ENCODE assay signal across 17 mouse cellular contexts in the genomic region with DNA sequence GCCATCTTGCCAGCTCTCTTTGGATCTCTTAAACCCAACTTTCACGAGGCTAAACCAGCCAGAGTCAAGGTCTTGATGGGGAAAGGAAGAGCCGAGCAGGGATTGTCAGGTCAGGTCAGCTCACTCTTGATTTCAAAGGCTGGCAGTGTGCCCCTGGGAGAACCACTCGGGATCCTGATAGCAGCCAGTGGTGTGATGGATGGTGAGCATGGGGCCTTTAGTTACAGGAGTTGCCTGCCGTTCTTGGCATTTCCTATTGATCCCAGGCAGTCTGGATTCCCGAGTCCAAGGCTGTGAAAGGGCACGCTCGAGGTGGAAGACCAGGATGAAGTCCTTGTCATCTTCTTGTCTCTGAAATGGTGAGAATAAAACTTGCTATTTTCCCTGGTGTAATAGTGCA. TPM values are rescaled to one million over a fixed set of nuclear protein-coding genes. Genes with fewer than 3 reads are reported as not detected.
A peak's percentile ranks its signal among the peaks of the same experiment; 100 is the strongest.
DNase-seq lines count a peak whose midpoint lies in the region; ATAC-seq and TF ChIP-seq lines count a peak whose summit lies in the region.
"Had no signal": no experiment of that assay in that cellular context is flagged by ENCODE, and none has a peak within 500 bp of the region (broad histone marks: within the 10 kb centered on the region; RNA-seq: fewer than 3 reads in every experiment).

No protein-coding gene starts in this region.

- DNase-seq in gastrocnemius, adult 2 months = peak; percentile 73
- no peak for DNase-seq in gastrocnemius, adult 18-20 months (ENCODE audit: low spot score)
- peak; percentile 45 to 61 for DNase-seq in kidney, postnatal 25 days
- DNase-seq in CH12.LX (ENCODE audit: extremely low read depth) = no peak
- peak; percentile 65 to 72 for DNase-seq in adrenal gland, postnatal 36 days
- DNase-seq: cerebellum, postnatal 14 days; embryo, embryonic 11 days; kidney, adult 18-20 months; liver; liver, postnatal 0 days; midbrain, embryonic 14.5 days; right cerebral cortex, postnatal 14 days; thymus, postnatal 25 days had no signal

- dilution Hi-C loops in CH12.LX (cut with MboI; ENCODE audit: extremely low pct_ligation_motif_present, extremely low pct_unique_long_range_greater_than_20kb, low sequenced_read_pairs) = no loop called here

- no peak for TF ChIP-seq CTCF in gastrocnemius, adult 2 months (IDR thresholded peaks at IDR 0.05)
- TF ChIP-seq CTCF in CH12.LX (conservative IDR thresholded peaks at IDR 0.05 in 1 of 2, IDR thresholded peaks at IDR 0.05 in 1 of 2; ENCODE audit: low read depth in 2 of 2, low read length in 2 of 2) = no peak
- TF ChIP-seq CTCF in intestine, postnatal 0 days (IDR thresholded peaks at IDR 0.05; ENCODE audit: low read depth) = no peak

- no peaks in the 10 kb centered on the region for H3K27me3 ChIP-seq in kidney, embryonic 16.5 days (ENCODE audit: insufficient read depth, low read length)
- no peaks in the 10 kb centered on the region for H3K27me3 ChIP-seq in CH12.LX (replicated peaks)
- no peaks in the 10 kb centered on the region for H3K27me3 ChIP-seq in intestine, postnatal 0 days (replicated peaks; ENCODE audit: control insufficient read depth, insufficient read depth, low read length)

- no peak overlapping the region for H3K4me2 ChIP-seq in kidney, embryonic 16.5 days (replicated peaks; ENCODE audit: low read depth, low read length)
- peak overlapping the region; percentile 76; the same call in 1 of the 2 replicates for H3K4me2 ChIP-seq in CH12.LX (ENCODE audit: insufficient read depth, low read depth, poor library complexity, severe bottlenecking)
- no peak overlapping the region for H3K4me2 ChIP-seq in intestine, postnatal 0 days (replicated peaks; ENCODE audit: low read depth)

- no peak for TF ChIP-seq RAD21 in CH12.LX (IDR thresholded peaks at IDR 0.05; ENCODE audit: low read depth, low read length)

- H3K4me1 ChIP-seq in kidney, embryonic 16.5 days (ENCODE audit: insufficient read depth, low read length) = peaks cover 46% of the 10 kb centered on the region
- H3K4me1 ChIP-seq in CH12.LX (ENCODE audit: control insufficient read depth in 1 of 2, insufficient read depth in 2 of 2) = peaks cover 38 to 99% of the 10 kb centered on the region in 2 experiments
- peaks cover 10% of the 10 kb centered on the region for H3K4me1 ChIP-seq in intestine, postnatal 0 days (replicated peaks; ENCODE audit: control insufficient read depth, insufficient read depth, low read length)

- H3K9ac ChIP-seq in kidney, embryonic 16.5 days (replicated peaks; ENCODE audit: low read length) = no peak overlapping the region
- no peak overlapping the region for H3K9ac ChIP-seq in CH12.LX (ENCODE audit: insufficient read depth, low read depth)
- no peak overlapping the region for H3K9ac ChIP-seq in intestine, postnatal 0 days (ENCODE audit: low read depth, low read length)
- H3K9ac ChIP-seq: liver, postnatal 0 days had no signal

- H3K79me2 ChIP-seq in CH12.LX (replicated peaks; ENCODE audit: control insufficient read depth, extremely low read depth, insufficient read depth, poor library complexity, severe bottlenecking) = peaks cover 91% of the 10 kb centered on the region

- in situ Hi-C loops in CH12.LX (cut with MboI; ENCODE audit: low pct_ligation_motif_present, low pct_unique_long_range_greater_than_20kb, low sequenced_read_pairs) = no loop called here

- 49% methylated on average over 7 of the region's 7 CpGs for WGBS in kidney, embryonic 16.5 days
- 47% methylated on average over 7 of the region's 7 CpGs for WGBS in intestine, postnatal 0 days

- no peak for TF ChIP-seq EP300 in CH12.LX (IDR thresholded peaks at IDR 0.05; ENCODE audit: low read length)

- TF ChIP-seq POLR2A in CH12.LX (IDR thresholded peaks at IDR 0.05; ENCODE audit: low read depth, low read length) = no peak

- no peaks in the 10 kb centered on the region for H3K36me3 ChIP-seq in kidney, embryonic 16.5 days (ENCODE audit: insufficient read depth, low read length)
- peaks cover 12 to 80% of the 10 kb centered on the region in 2 experiments for H3K36me3 ChIP-seq in CH12.LX (replicated peaks in 1 of 2; ENCODE audit: control insufficient read depth in 1 of 2, insufficient read depth in 1 of 2, low read length in 1 of 2)
- H3K36me3 ChIP-seq in intestine, postnatal 0 days (ENCODE audit: control insufficient read depth, insufficient read depth) = peaks cover 14% of the 10 kb centered on the region

- no peak overlapping the region; the same call in 1 of the 2 replicates for H3K4me3 ChIP-seq in gastrocnemius, adult 2 months
- no peak overlapping the region for H3K4me3 ChIP-seq in kidney, embryonic 16.5 days (ENCODE audit: low read length)
- H3K4me3 ChIP-seq in CH12.LX (replicated peaks in 1 of 3; ENCODE audit: low read depth in 2 of 3, low read length in 2 of 3, poor library complexity in 1 of 3) = no peak overlapping the region
- H3K4me3 ChIP-seq in intestine, postnatal 0 days (ENCODE audit: low read depth, low read length) = no peak overlapping the region

- H3K27ac ChIP-seq in gastrocnemius, adult 2 months = peak overlapping the region; percentile 100
- no peak overlapping the region for H3K27ac ChIP-seq in kidney, embryonic 16.5 days (ENCODE audit: low read length)
- H3K27ac ChIP-seq in CH12.LX (ENCODE audit: insufficient read depth, low read depth) = peak overlapping the region; percentile 40; the same call in 1 of the 2 replicates
- H3K27ac ChIP-seq in intestine, postnatal 0 days (ENCODE audit: low read depth, low read length) = no peak overlapping the region
- H3K27ac ChIP-seq: hindbrain, postnatal 0 days had no signal

- ATAC-seq in kidney, embryonic 16.5 days (ENCODE audit: low FRiP score, low TSS enrichment) = no peak
- no peak for ATAC-seq in intestine, postnatal 0 days
- ATAC-seq: forebrain, embryonic 14.5 days; hindbrain, postnatal 0 days; liver, postnatal 0 days had no signal

- intact Hi-C loops in gastrocnemius, adult 2 months (cut with DNase I) = no loop called here

- H3K9me3 ChIP-seq in kidney, embryonic 16.5 days (ENCODE audit: low read length) = no peaks in the 10 kb centered on the region
- no peaks in the 10 kb centered on the region for H3K9me3 ChIP-seq in CH12.LX (replicated peaks; ENCODE audit: low read length)
- H3K9me3 ChIP-seq in intestine, postnatal 0 days (ENCODE audit: control insufficient read depth) = no peaks in the 10 kb centered on the region

TF ChIP-seq in CH12.LX, 34 proteins besides CTCF, POLR2A, EP300 and RAD21:
- TF ChIP-seq ZNF384 (IDR thresholded peaks at IDR 0.05; ENCODE audit: low read depth, low read length) = no peak
- no peak for TF ChIP-seq MAFK (IDR thresholded peaks at IDR 0.05; ENCODE audit: insufficient replicate concordance, low read length)
- no peak for TF ChIP-seq MAX (IDR thresholded peaks at IDR 0.05; ENCODE audit: low read length)
- TF ChIP-seq POLR2AphosphoS2 (IDR thresholded peaks at IDR 0.05; ENCODE audit: low read depth, low read length) = no peak
- TF ChIP-seq JUN (IDR thresholded peaks at IDR 0.05; ENCODE audit: insufficient read depth, low read depth, low read length) = no peak
- no peak for TF ChIP-seq NELFE (IDR thresholded peaks at IDR 0.05; ENCODE audit: low read depth, low read length)
- TF ChIP-seq JUND (conservative IDR thresholded peaks at IDR 0.05; ENCODE audit: low read depth, low read length) = no peak
- no peak for TF ChIP-seq IRF4 (IDR thresholded peaks at IDR 0.05; ENCODE audit: low read depth, low read length)

RNA-seq across cellular contexts. Expression of gene Capzb, which starts 9.9 kb away (rescaled TPM):
- total RNA-seq in gastrocnemius, adult 2 months (2021) = 100 to 1,000 TPM; 444 to 499 TPM
- 100 to 1,000 TPM; 416 to 422 TPM for total RNA-seq in gastrocnemius, adult 18-20 months (2021)
- 405 and 415 TPM in 2 replicates for polyA plus RNA-seq in kidney, embryonic 16.5 days (2015; fragmentation: Nextera tagmentation; extraction: Ambion mirVana)
- total RNA-seq in CH12.LX (2012; rRNA removed) (83.5 and 86.4 TPM in 2 replicates), CH12.LX (2014; rRNA removed) (144 and 160 TPM in 2 replicates)
- polyA plus RNA-seq in CH12.LX (2012; ENCODE audit: insufficient read length, low read depth) = 382 and 388 TPM in 2 replicates
- total RNA-seq in adrenal gland, postnatal 36 days (2021) = 100 to 1,000 TPM; 379 to 391 TPM
- polyA plus RNA-seq in intestine, postnatal 0 days (2015; fragmentation: Nextera tagmentation; extraction: Ambion mirVana) = 299 and 306 TPM in 2 replicates

Comparison
In these comparisons a context has a peak if more than half of its experiments do, and no peak if none do; other contexts are left out.
1. DNase-seq: peak in gastrocnemius, adult 2 months (single experiment), kidney, postnatal 25 days (2 of 2) and adrenal gland, postnatal 36 days (2 of 2); none in gastrocnemius, adult 18-20 months (single experiment) and CH12.LX (single experiment).
2. H3K27ac ChIP-seq: peak in gastrocnemius, adult 2 months (single experiment) and CH12.LX (single experiment); none in kidney, embryonic 16.5 days (single experiment) and intestine, postnatal 0 days (single experiment).